Mouse (Mus musculus) adrenal gland, adult 8-10 months (tissue): Measurements from ENCODE around the gene Aip. TPM values are rescaled to one million over a fixed set of nuclear protein-coding genes. Genes with fewer than 3 reads are reported as not detected.
A peak's percentile ranks its signal among the peaks of the same experiment; 100 is the strongest.

Experiments
- DNase-seq: peaks from one replicate; pipeline ENCODE4 v3.0.0; 2022
- total RNA-seq, 4 experiments: library from RNA; stranded (reverse); gene quantifications; 2 replicates each; pipeline ENCODE4 v1.2.4; 2022

Gene Aip
- 100 to 1,000 TPM; 129 to 143 (median 134) TPM for total RNA-seq

GRCm38 (mm10) chr19:4125741-4126696, at the start of gene Aip:
Aip (minus strand) TSS chr19:4125858.
- peak; percentile 98 for DNase-seq

GRCm38 (mm10) chr19:4172925-4173324, 47.3 kb upstream of the Aip start:
- DNase-seq: no peak

GRCm38 (mm10) chr19:4171393-4172290, 46.0 kb upstream of the Aip start:
- no peak for DNase-seq

GRCm38 (mm10) chr19:4170723-4171392, 45.2 kb upstream of the Aip start:
- DNase-seq: no peak

- no peak for DNase-seq
These were observed 44.2 kb upstream of the Aip start for GRCm38 (mm10) chr19:4169810-4170209.

GRCm38 (mm10) chr19:4169378-4169784, 43.7 kb upstream of the Aip start:
- peak; percentile 99 for DNase-seq

- no peak for DNase-seq
These were observed 41.2 kb upstream of the Aip start for GRCm38 (mm10) chr19:4166678-4167476.

- DNase-seq: peak; percentile 73
These were observed 39.1 kb upstream of the Aip start for GRCm38 (mm10) chr19:4164721-4165120.

- DNase-seq: no peak
These were observed 38.4 kb upstream of the Aip start for GRCm38 (mm10) chr19:4164100-4164499.

- no peak for DNase-seq
These were observed 37.9 kb upstream of the Aip start for GRCm38 (mm10) chr19:4163543-4163887.

- DNase-seq: peak; percentile 96
These were observed 37.2 kb upstream of the Aip start, which contains the start of gene Rps6kb2 for GRCm38 (mm10) chr19:4162646-4163542. Rps6kb2 (minus strand) TSS chr19:4163354.

GRCm38 (mm10) chr19:4159049-4159448, 33.4 kb upstream of the Aip start:
- no peak for DNase-seq

- no peak for DNase-seq
These were observed 31.1 kb upstream of the Aip start for GRCm38 (mm10) chr19:4156771-4157170.

GRCm38 (mm10) chr19:4156073-4156579, 30.5 kb upstream of the Aip start:
- DNase-seq: no peak

GRCm38 (mm10) chr19:4155223-4156072, 29.8 kb upstream of the Aip start:
- no peak for DNase-seq

- DNase-seq: no peak
These were observed 29.0 kb upstream of the Aip start for GRCm38 (mm10) chr19:4154437-4155222.

- no peak for DNase-seq
These were observed 27.6 kb upstream of the Aip start, which contains the start of gene Ptprcap for GRCm38 (mm10) chr19:4153232-4153654. Ptprcap (plus strand) TSS chr19:4153604.
